Mouse (Mus musculus) layer of hippocampus, adult 9-10 months (tissue): ENCODE data around the gene Alox15.
"Not testable (repeated sequence)": the region's sequence is repeated elsewhere in the genome, so short reads cannot be mapped to it uniquely, and the experiment has no call there.

Source experiments
- DNase-seq: peaks from one replicate; pipeline ENCODE4 v3.0.0; 2022; ENCODE audit warnings: low spot score

Gene Alox15

GRCm38 (mm10) chr11:70351868-70352267 is at the start of gene Alox15:
Gene Alox15, minus strand, starts transcription at chr11:70352031.
- DNase-seq = no peak

- DNase-seq = no peak
These were observed 37.6 kb upstream of the Alox15 start for GRCm38 (mm10) chr11:70389421-70389820.

DNA sequence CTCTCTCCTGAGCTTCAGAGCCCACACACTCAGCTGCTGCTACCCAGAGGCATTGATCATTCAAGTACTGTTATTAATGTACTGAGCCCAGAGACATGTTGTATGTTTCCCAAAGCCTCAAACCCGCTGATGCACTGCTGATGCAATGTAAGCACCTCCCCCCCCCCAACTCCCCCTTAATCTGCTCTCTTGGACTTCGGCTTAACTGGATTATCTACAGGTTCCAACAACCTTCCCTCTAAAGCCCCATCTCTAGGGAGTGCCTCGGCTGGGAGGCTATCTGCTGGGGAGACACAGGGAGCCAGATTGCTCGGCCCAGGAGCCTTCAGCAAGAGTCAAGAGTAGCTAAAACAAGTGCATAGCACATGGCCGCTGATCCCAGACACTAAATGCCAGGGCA is 35.6 kb upstream of the Alox15 start:
- DNase-seq = no peak

GRCm38 (mm10) chr11:70384136-70384535 is 32.3 kb upstream of the Alox15 start:
- DNase-seq = no peak

DNA sequence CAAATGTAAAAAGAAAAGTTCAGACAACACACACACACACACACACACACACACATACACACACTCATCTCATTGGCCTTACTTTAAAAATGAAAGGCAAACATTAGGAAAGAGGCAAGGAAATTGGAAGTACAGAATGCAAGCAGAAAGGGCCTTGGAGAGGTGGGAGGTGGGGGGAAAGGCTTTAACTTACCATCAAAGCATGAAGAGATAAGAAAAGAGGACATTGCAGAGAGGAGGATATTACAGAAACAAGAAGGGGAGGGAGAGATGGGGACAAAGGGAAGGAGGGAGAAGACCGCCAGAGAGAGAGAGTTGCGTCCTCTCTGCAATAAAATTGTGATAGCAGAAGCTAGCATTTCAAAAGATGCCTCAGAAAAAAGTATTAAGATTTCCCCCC is 29.5 kb upstream of the Alox15 start:
- no peak for DNase-seq

DNA sequence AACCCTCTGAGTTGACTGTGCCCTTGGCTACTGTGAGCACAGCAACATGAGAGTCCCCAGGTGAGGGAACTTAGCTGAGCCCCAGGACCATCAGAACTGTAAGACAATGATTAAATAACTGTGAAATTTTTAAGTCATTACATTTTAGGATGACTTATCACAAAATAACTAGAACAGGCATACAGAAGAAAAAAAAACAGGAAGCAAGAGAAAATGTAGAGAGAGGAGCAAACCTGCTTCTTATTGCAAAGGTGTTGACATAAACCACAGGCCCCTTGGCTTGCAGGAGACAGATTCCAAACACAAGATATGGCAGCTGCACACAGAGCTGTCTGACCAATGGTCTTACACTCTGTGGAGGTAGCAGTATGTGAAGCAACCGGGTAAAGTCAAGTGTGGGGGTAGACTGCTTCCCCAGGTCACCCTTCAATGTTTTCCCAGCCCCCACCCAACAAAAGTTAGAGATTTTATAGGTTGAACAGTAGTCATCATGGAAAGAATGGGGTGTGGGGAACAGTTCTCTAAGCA is 28.7 kb upstream of the Alox15 start:
- DNase-seq = no peak

- peak; percentile 21 for DNase-seq
These were observed 24.2 kb upstream of the Alox15 start for GRCm38 (mm10) chr11:70376054-70376453.

- no peak for DNase-seq
These were observed 22.5 kb upstream of the Alox15 start for GRCm38 (mm10) chr11:70374302-70374701.

GRCm38 (mm10) chr11:70372849-70373557 is 21.2 kb upstream of the Alox15 start:
- no peak for DNase-seq

- DNase-seq = no peak
These were observed 20.6 kb upstream of the Alox15 start for GRCm38 (mm10) chr11:70372396-70372795.

DNA sequence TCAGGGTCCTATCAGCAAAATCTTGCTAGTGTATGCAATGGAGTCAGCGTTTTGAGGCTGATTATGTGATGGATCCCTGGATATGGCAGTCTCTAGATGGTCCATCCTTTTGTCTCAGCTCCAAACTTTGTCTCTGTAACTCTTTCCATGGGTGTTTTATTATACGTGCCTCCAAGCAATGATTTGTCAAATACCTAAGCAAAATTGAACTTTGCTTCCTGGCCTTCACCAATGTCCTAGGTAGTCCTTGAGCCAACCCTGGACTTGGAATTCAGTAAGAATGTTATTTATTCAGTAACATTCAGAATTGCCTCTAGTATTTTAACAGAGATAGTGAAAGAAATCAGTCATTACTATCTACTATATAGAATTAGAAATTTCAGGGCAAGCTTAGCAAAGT is 16.8 kb upstream of the Alox15 start:
- not testable (repeated sequence) for DNase-seq

GRCm38 (mm10) chr11:70367701-70368100 is 15.9 kb upstream of the Alox15 start:
- not testable (repeated sequence) for DNase-seq

GRCm38 (mm10) chr11:70348630-70349029 is 3.2 kb downstream of the Alox15 start:
- no peak for DNase-seq

DNA sequence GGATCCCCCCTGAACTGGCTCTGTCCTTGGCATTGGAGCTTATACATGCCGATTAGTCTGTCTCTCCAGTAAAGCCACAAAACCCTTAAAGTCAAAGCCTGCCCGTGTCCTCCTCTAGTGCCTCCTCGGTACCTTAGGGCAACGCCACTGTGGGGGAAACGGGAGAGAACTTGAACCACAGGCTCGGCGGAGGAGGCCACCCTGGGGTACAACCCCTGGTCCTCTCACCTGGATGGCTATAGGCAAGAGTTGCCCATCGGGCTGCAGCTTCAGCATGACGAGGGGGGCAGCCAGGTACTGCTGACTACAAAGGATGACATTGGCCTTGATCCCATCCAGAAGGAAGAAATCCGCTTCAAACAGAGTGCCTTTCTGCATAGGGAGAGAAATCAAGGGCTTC is 4.0 kb downstream of the Alox15 start:
- no peak for DNase-seq

DNA sequence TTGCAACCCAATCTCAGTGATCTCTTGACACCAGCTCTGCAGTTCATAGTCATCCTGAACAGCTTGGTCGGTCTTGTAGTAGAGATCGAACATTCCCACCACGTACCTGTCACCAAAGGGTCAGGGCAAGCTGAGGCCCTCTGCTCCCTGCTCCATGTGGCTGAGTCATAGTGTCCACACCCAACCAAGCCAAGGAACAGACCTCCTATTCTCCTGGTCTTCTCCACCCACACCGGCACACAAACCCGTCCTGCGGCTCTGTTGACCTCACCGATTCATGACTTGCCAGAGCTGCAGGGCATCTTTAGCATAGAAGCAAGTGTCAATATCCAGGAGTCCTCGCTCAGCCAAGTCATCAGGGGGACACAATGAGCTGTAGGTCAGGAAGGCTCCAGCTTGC is 6.3 kb downstream of the Alox15 start:
- DNase-seq = no peak

DNA sequence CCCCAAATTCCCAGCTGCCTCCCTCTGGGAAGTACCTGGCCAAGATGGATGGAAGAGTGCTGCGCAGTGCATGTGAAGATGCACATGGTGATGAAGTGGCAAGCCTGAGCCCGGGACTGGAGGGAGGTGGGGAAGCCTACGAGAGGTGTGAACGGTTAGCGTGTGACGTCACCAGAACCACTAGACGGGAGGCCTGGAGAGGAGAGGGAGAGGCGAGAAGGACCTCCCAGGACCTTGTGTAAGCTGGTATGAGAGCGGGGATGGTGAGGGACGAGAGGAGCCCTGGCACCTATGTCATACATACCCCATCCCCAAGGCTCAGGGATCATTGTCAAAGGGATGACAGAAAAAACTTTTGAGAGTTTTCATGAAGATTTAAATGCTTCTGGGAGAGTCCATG is 6.8 kb downstream of the Alox15 start:
- DNase-seq = no peak

DNA sequence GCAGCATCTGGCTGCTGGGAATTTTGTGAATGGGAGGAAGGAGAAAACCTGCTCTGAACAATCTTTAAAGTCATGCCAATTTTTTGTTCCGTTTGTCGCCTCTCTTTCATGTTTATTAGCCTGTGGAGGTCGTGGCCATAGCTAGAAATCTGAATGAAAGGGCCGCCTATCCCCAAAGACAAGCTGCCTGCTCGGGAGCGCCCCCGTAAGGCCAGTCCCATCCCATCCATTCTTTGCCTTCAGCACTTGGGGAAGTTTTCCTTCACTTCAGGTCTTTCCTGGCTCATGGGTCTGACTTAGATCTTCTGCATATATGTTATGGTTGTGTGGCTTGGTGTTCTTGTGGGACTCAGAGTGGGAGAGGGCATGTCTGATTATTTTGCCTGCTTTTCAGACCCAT is 12.3 kb downstream of the Alox15 start:
- no peak for DNase-seq

DNA sequence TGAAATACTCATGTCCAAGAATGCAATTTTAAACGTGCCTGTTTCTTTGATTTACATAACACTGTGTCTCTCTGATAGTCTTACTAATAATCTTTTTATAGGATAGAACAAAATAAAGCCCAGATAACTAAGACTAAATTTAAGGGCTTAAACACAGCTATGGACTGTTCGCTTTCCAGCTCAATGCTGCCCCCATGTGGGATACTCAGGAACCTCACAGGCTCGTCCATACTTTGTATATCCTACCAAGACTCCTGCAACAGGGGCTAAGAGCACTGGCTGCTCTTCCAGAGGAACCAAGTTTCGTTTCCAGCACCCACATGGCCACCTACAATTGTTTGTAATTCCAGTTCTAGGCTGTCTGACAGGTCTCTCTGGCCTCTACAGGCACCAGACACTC is 17.4 kb downstream of the Alox15 start:
- peak; percentile 33 for DNase-seq

DNA sequence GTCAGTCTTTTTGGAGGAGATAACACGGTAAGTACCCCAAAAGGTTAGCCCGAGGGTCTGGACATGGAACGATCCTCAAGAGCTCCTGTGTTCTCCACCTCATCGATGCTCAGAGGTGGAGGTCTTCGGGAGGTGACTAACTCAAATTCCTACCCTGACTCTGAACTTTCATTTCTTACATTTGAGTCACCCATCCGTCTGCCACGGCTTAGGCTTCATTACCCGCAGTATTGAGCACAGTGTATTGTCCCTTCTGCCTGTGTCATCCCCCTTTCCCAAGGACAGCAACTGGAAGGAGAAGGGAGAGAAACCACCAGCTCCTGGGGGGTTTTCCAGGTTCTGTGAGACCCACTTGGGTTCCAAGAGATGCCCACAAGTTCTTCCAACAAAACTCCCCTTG is 27.1 kb downstream of the Alox15 start:
- DNase-seq = no peak

- no peak for DNase-seq
These were observed 29.3 kb downstream of the Alox15 start, which contains the start of gene Alox12e for GRCm38 (mm10) chr11:70322528-70322927. Gene Alox12e, minus strand, starts transcription at chr11:70322628.

- no peak for DNase-seq
These were observed 30.2 kb downstream of the Alox15 start for GRCm38 (mm10) chr11:70321664-70322063.

- no peak for DNase-seq
These were observed 32.2 kb downstream of the Alox15 start for GRCm38 (mm10) chr11:70319614-70320013.

DNA sequence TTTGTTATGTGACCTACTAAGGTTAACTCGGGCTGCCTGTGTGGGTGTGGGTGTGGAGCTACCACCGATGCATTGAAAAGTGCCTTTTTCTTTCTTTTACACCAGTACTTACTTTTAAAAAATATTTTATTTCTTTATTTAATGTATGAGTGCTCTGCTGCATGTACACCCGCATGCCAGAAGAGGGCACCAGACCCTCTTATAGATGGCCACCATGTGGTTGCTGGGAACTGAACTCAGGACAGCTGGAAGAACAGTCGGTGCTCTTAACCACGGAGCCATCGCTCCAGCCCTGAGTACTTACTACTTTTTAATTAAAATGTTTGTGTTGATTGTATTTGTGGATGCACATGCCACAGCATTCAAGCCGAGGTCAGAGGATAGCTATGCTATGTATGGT is 38.0 kb downstream of the Alox15 start:
- no peak for DNase-seq

GRCm38 (mm10) chr11:70309341-70309740 is 42.5 kb downstream of the Alox15 start:
- DNase-seq = peak; percentile 68
